Mouse (Mus musculus) thymus, postnatal 25 days (tissue): ENCODE measurements around the gene Plxdc1.

Experiments used
- DNase-seq: peaks from one replicate; pipeline ENCODE4 v3.0.0; 2022

The Plxdc1 gene

DNA sequence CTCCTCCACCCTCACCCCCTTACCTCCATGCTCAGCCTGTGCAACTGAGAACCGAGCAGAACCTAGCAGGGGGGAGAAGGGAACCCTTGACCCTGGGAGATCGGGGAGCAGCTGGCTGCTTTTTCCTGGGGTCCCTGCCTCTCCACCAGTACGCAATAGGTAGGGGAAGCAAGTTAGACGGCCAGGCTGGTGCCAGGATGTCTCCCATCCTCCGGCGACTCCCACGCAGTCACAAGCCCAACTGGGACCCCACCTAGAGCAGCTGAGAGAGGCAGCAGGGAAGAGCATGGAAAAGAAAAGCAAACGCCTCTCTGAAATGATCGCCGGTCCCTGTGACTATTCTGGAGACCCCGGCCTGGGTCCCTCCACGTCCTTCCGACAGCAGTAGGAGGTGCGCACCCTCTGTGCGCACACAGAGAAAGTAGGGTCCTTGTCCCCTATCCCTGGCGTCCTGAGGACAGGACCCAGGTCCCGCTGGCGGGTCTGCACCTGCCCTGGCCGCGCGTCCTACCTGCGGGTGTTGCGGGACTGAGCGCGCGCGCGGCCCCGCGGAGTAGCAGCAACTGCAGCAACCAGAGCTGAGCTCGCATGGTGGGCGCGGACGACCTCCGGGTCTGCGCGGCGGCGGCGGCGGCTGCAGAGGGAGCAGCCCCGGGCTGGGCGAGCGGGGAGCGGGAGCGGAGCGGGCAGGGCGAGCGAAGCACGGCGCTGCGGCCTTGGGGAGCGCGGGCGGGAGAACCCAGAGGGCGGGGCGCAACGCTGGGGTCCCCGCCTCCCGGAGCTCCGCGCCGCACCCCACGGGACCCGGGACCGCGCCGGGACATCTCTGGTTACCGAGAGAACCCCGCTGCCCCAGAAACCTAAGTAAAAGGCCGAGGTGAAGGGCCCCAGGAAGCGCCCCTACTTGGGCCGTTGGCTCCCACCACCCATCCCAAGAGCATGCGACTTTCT lies at the start of gene Plxdc1:
Gene Plxdc1 (minus strand): TSS at position 718 of the 951 bp plus-strand sequence.
- DNase-seq = peak; percentile 79

DNA sequence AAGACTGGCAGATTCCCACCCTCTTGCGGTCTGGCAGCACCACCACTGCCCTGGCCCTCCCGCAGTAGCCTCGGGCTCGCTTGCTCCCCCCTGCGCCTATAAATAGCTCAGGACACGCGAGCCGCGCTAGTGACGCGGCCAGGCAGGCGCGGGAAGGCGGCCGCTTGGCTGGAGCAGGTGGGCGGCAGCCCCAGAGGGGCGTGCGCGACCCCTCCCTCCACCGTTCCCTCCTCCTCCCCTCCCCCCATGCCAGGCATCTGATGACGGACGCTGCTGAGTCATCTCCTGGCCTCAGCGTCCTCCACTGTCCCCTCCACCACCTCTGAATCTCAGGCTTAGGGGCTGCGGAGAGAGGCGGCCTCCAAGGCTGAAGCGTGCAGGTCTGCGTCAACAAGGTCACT lies 49.7 kb upstream of the Plxdc1 start:
- DNase-seq = no peak

DNA sequence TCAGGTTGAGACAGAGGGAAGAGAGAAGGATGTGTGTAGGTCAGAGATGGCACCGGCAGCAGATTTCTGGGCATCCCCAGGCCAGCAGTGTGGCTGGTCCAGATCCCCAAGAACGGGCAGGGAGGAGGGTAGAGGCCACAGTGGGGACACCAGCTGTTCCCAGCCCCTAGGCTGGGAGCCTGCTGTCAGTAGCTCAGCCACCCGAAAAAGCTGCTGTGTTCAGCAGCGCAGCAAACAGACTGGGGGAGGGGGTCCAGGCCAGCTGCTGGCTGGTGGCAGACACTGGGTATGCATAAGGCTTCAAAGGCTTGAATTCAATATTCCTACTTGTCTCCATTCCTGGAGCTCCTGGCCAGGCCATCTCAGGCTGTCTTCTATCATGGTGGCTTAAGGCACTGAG lies 48.6 kb upstream of the Plxdc1 start:
- no peak for DNase-seq

- DNase-seq = no peak
Observed at GRCm38 (mm10) chr11:98034061-98034460, 47.8 kb upstream of the Plxdc1 start.

- DNase-seq = peak; percentile 77
Observed at GRCm38 (mm10) chr11:98031443-98031770, 45.2 kb upstream of the Plxdc1 start.

- no peak for DNase-seq
Observed at GRCm38 (mm10) chr11:98030701-98031442, 44.6 kb upstream of the Plxdc1 start.

- no peak for DNase-seq
Observed at GRCm38 (mm10) chr11:98027785-98028184, 41.5 kb upstream of the Plxdc1 start.

- DNase-seq = no peak
Observed at GRCm38 (mm10) chr11:98027297-98027688, 41.0 kb upstream of the Plxdc1 start.

- peak; percentile 89 for DNase-seq
Observed at GRCm38 (mm10) chr11:98026570-98027296, 40.5 kb upstream of the Plxdc1 start, which contains the start of gene Rpl19. Gene Rpl19 (plus strand): TSS chr11:98026710.

DNA sequence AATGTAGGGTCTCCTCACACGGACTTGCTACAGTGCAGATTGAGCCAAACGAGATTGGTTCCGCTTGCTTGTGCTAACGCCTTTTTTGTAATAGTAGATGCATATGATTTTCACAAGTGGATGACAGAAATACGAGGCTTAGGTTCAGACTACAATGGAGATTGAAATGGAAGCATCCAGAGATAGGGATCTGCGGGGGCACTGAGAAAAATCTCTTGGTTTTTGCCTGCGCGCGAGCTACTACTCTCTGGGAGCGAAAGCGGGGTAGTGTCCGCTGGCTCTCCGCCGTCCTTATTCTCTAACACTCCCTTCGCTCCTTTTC lies 40.0 kb upstream of the Plxdc1 start:
- no peak for DNase-seq

- no peak for DNase-seq
Observed at GRCm38 (mm10) chr11:98024516-98024915, 38.3 kb upstream of the Plxdc1 start.

- peak; percentile 76 for DNase-seq
Observed at GRCm38 (mm10) chr11:98022555-98023371, 36.5 kb upstream of the Plxdc1 start, which contains the start of gene Cacnb1. Gene Cacnb1 (minus strand): TSS chr11:98023034.

- no peak for DNase-seq
Observed at GRCm38 (mm10) chr11:98022253-98022554, 36.0 kb upstream of the Plxdc1 start.

GRCm38 (mm10) chr11:98021565-98022252 lies 35.5 kb upstream of the Plxdc1 start:
- DNase-seq = peak; percentile 27

DNA sequence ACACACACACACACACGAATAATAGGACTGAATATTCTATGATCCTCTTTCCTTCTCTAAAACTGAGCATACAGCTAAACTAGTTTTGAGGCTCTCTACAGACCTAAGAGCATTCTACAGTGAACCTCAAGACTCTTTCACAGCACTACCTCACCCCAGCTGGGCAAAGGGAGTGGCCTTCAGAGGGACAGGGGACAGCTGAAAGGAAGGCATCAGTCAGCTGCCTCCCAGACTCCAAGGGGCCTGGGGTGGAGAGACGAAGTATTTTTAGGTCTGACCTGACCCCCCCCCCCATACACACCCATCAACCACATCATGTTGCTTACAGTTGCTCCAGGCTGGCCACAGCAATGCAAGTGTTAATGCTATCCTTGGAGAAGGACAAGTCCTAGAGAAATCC lies 34.9 kb upstream of the Plxdc1 start:
- no peak for DNase-seq

- DNase-seq = no peak
Observed at GRCm38 (mm10) chr11:98020710-98021109, 34.5 kb upstream of the Plxdc1 start.

DNA sequence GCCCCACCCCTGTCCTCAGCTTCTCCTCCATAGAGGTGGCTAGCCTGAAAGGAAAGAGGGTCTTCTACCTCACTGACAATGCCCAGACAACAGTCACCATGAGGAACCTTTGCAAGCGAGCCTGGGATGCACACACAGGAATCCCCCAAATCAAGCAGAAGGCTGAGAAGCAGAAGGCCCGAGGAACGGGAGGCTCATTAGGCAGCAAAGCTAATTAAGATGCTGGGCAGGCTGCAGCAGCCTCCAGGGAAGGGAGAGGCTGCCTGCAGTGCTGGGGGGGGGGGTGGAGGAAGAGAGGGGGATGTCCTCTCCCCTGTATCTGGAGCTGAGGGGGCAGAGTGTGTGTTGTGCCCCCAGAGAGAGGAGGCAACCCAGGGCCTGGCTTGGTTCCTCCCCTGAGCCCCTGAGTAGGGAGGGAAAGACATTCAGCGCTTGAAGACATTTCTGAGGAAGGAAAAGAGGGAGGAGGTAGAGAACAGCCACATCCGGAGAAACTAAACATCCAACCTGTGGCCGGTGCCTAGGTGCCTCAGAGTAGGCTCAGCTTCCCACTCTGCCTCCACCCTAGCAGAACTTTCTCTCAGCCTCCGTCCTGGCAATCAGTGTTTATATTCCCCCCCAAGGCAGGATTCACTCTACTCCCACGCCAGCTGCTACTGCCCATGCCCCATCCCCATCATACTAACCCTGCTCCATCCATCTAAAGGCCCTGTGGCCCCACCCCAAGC lies 33.8 kb upstream of the Plxdc1 start:
- peak; percentile 39 for DNase-seq

DNA sequence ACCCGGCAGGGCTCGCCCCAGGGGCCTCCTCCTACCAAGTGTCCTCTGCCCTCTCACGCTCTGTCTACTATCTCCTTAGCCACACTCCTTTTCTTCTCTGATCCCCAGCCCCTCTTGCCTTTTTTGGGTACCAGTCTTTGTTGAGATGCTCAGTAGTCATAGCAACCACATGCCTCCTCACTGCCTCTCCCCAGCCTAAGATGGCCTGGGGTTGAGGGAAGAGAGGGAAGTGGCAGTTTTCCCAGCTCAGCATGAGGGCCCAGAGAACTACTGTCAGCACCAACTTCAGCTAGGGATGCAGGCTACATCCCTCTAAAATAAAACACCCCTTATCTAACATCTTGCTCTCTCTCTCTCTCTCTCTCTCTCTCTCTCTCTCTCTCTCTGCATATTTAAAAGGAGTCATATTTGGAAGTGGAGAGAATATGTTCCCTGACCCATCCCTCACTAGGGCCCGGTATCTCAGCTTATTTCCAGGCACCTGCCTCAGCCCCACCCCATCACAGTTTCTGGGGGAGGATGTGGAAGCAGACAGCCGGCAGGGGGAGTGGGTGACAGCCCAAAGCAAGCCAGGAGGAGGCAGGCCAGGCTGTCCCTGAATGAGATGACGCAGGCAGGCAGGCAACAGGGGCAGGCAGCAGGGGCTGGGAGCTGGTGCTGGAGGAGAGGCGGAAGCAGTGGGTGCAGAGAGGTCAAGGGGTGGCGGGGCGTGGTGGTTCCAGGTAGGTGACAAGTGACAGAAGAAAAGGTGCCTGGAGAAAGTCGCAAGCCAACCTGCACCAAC lies 32.8 kb upstream of the Plxdc1 start:
- peak; percentile 84 for DNase-seq

DNA sequence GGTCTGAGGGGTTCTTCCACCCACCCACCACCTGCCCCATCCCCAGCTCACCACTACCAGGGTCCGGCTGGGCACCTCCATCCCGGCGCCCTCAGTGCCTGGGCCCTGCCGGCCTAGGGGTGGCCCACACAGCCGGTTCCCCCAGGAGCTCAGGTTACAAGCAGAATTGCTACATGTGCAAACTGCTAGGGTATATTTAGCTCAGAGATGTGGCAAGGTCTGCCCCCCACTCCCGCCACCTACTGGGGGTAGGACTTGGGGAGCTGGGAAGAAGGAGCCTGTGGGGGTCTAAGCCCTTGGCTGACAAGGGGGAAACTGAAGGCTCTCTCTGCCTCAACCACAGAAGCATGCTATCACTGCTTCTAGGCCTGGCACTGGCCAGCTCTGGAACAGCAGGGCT lies 32.0 kb upstream of the Plxdc1 start:
- DNase-seq = no peak

GRCm38 (mm10) chr11:98016824-98017223 lies 30.6 kb upstream of the Plxdc1 start:
- no peak for DNase-seq

GRCm38 (mm10) chr11:98016177-98016576 lies 29.9 kb upstream of the Plxdc1 start:
- no peak for DNase-seq
